Mouse (Mus musculus) bone marrow macrophage, adult 2 months (primary cell): ENCODE data around the gene Mfsd14b.

ENCODE experiments used
- CTCF ChIP-seq: IDR thresholded peaks from 2 replicates; pipeline ENCODE4 v1.5.1; 2012; ENCODE audit warnings: low read depth, mild to moderate bottlenecking, low read length, moderate library complexity
- POLR2A ChIP-seq: IDR thresholded peaks from 2 replicates; pipeline ENCODE4 v1.6.1; 2012; ENCODE audit warnings: mild to moderate bottlenecking, low read depth, low read length, borderline replicate concordance

GRCm38 (mm10) chr13:65137789-65138188 lies 25.0 kb upstream of the Mfsd14b start, which contains the start of gene Olfr465-ps1:
- TF ChIP-seq CTCF = no peak
- no peak for TF ChIP-seq POLR2A
